Mouse (Mus musculus) testis, adult 2 months (tissue): Measurements from ENCODE around the gene Ripply3.

Experiments used
- CTCF ChIP-seq: fragments of 200-500 bp; IDR thresholded peaks from 2 replicates; pipeline ENCODE4 v1.5.1; 2012; ENCODE audit warnings: low read depth, mild to moderate bottlenecking, inconsistent platforms, low read length, moderate library complexity; ENCODE audit not compliant: control insufficient read depth, insufficient read depth, insufficient replicate concordance
- POLR2A ChIP-seq: fragments of 200-500 bp; IDR thresholded peaks from 2 replicates; pipeline ENCODE4 v1.6.1; 2012; ENCODE audit warnings: low read depth, mild to moderate bottlenecking, inconsistent platforms, low read length, moderate library complexity; ENCODE audit not compliant: control insufficient read depth

GRCm38 (mm10) chr16:94290073-94290999 lies 37.9 kb upstream of the Ripply3 start:
- TF ChIP-seq CTCF (no peak), POLR2A (peak; percentile 23; the same call in 1 of the 2 replicates)
